Mouse (Mus musculus) heart, adult 2 months (tissue): ENCODE measurements around the gene Kctd19.

Source experiments
- CTCF ChIP-seq: fragments of 200-600 bp; IDR thresholded peaks from 2 replicates; pipeline ENCODE4 v1.8.1; 2022; ENCODE audit warnings: antibody characterized with exemption, mild to moderate bottlenecking, moderate library complexity
- EP300 ChIP-seq: fragments of 200-500 bp; IDR thresholded peaks from 2 replicates; pipeline ENCODE4 v1.6.1; 2011; ENCODE audit warnings: low read depth, low read length, control low read depth; ENCODE audit not compliant: insufficient read depth
- POLR2A ChIP-seq: fragments of 200-500 bp; IDR thresholded peaks from 2 replicates; pipeline ENCODE4 v1.6.1; 2011; ENCODE audit warnings: mild to moderate bottlenecking, low read depth, low read length, control low read depth; ENCODE audit not compliant: insufficient read depth

GRCm38 (mm10) chr8:105406416-105406815 is 6.9 kb downstream of the Kctd19 start:
- TF ChIP-seq CTCF (no peak), POLR2A (no peak), EP300 (no peak)
